Mouse (Mus musculus): Measurements from ENCODE around the gene Rxfp3. TPM values are rescaled to one million over a fixed set of nuclear protein-coding genes. Genes with fewer than 3 reads are reported as not detected.

Rxfp3 gene
- polyA plus RNA-seq (2014; fragmentation: Nextera tagmentation; extraction: Ambion mirVana) = 1.2 and 1.6 TPM in 2 replicates

DNA sequence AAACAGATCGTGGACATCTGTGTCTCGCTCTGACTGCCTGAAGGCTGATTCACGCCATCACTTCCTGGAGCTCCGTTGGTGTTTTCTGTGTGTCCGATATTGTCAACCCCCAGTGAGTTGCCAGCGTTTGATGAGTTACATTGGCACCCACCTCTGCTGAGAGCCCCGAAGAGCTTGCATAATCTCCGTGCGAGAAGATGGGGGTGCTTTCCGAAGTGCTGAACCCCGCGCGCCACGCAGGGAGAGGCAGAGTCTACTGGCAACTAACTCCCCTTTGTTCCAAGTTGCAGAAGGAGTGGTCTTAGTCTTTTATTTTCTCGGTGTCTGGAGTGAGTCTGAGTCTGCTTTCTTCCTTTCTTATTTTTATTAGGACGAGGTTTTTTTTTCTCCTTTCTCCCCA, at the start of gene Rxfp3:
TSS of gene Rxfp3 (minus strand) at position 281 of the 400 bp plus-strand sequence.
- Histone ChIP-seq H3K4me1 (ENCODE audit: control insufficient read depth, insufficient read depth, low read length) (peaks cover 15% of the 10 kb centered on the region; the same call in 1 of the 2 replicates), H3K4me3 (ENCODE audit: low read depth, low read length) (peak within 1 kb of the TSS; percentile 34), H3K36me3 (ENCODE audit: control insufficient read depth, insufficient read depth, low read length) (no peaks in the 10 kb centered on the region), H3K27ac (replicated peaks; ENCODE audit: low read depth, low read length) (no peak within 1 kb of the TSS), H3K9me3 (ENCODE audit: control insufficient read depth, low read length) (no peaks in the 10 kb centered on the region), H3K9ac (ENCODE audit: low read depth, low read length) (no peak within 1 kb of the TSS), H3K27me3 (replicated peaks; ENCODE audit: control insufficient read depth, insufficient read depth, low read length) (peaks cover 48% of the 10 kb centered on the region), H3K4me2 (ENCODE audit: low read depth, low read length) (peak within 1 kb of the TSS; percentile 58)
- 3% methylated on average over 16 of the region's 16 CpGs for WGBS
- DNase-seq (ENCODE audit: low spot score) = peak; percentile 25
- no peak for ATAC-seq (ENCODE audit: low read depth)

DNA sequence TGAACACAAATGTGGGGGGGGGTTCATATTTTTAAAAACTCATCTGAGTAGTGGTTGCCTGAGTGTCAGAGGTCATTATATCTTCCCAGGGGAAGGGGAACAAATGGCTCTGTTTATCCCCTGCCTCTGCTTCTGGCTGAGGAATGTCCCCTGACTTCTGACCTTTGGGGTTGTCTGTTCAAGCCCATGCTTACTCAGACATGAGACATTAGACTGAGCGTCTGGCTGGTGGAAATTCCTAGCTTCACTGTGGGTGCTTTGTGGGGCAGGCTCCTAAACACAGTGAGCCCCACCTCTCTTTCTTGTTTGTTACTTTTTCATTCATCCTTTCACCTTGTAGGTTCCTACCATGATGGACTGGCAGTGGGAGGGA, 47.2 kb upstream of the Rxfp3 start:
- peak overlapping the region; percentile 35; the same call in 1 of the 2 replicates for H3K27ac ChIP-seq (replicated peaks; ENCODE audit: low read depth, low read length)
- no peak overlapping the region for H3K9ac ChIP-seq (ENCODE audit: low read depth, low read length)
- H3K4me2 ChIP-seq (ENCODE audit: low read depth, low read length) = no peak overlapping the region
- H3K27me3 ChIP-seq (replicated peaks; ENCODE audit: control insufficient read depth, insufficient read depth, low read length) = no peaks in the 10 kb centered on the region
- ATAC-seq (ENCODE audit: low read depth) (no peak), DNase-seq (ENCODE audit: low spot score) (no peak)
- H3K4me3 ChIP-seq (ENCODE audit: low read depth, low read length) = no peak overlapping the region
- 29% methylated on average over 1 of the region's 1 CpGs for WGBS
- no peaks in the 10 kb centered on the region for H3K9me3 ChIP-seq (ENCODE audit: control insufficient read depth, low read length)
- no peaks in the 10 kb centered on the region for H3K36me3 ChIP-seq (ENCODE audit: control insufficient read depth, insufficient read depth, low read length)
- 0 out of 2 replicates have a peak, but pooled peaks cover 6% of the 10 kb centered on the region for H3K4me1 ChIP-seq (ENCODE audit: control insufficient read depth, insufficient read depth, low read length)

GRCm38 (mm10) chr15:11084241-11084992, 46.6 kb upstream of the Rxfp3 start:
- H3K36me3 ChIP-seq (ENCODE audit: control insufficient read depth, insufficient read depth, low read length) = no peaks in the 10 kb centered on the region
- H3K27ac ChIP-seq (replicated peaks; ENCODE audit: low read depth, low read length) = peak overlapping the region; percentile 55
- peak; percentile 15; the same call in 1 of the 2 replicates for ATAC-seq (ENCODE audit: low read depth)
- no peak overlapping the region for H3K4me3 ChIP-seq (ENCODE audit: low read depth, low read length)
- 13% methylated on average over 9 of the region's 9 CpGs for WGBS
- DNase-seq (ENCODE audit: low spot score) = no peak
- no peak overlapping the region for H3K9ac ChIP-seq (ENCODE audit: low read depth, low read length)
- H3K9me3 ChIP-seq (ENCODE audit: control insufficient read depth, low read length) = no peaks in the 10 kb centered on the region
- H3K27me3 ChIP-seq (replicated peaks; ENCODE audit: control insufficient read depth, insufficient read depth, low read length) = no peaks in the 10 kb centered on the region
- H3K4me2 ChIP-seq (ENCODE audit: low read depth, low read length) = no peak overlapping the region
- 0 out of 2 replicates have a peak, but pooled peaks cover 6% of the 10 kb centered on the region for H3K4me1 ChIP-seq (ENCODE audit: control insufficient read depth, insufficient read depth, low read length)

DNA sequence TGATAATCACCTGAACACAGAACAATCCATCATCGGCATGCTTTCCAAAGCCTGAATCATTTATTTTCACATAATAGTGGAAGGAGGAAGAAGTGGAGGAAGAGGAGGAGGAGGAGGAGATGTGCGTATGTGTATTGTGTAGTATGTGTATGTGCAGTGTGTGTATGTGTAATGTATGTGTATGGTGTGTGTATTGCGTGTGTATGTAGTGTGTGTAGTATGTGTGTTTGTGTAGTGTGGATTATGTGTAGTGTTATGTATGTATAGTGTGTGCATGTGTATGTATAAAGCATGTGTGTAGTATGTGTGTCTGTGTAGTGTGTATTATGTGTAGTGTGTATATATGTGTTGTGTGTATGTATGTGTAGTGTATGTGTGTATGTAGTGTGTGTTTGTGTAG, 45.9 kb upstream of the Rxfp3 start:
- WGBS = 92% methylated on average over 3 of the region's 3 CpGs
- ATAC-seq (ENCODE audit: low read depth) = no peak

DNA sequence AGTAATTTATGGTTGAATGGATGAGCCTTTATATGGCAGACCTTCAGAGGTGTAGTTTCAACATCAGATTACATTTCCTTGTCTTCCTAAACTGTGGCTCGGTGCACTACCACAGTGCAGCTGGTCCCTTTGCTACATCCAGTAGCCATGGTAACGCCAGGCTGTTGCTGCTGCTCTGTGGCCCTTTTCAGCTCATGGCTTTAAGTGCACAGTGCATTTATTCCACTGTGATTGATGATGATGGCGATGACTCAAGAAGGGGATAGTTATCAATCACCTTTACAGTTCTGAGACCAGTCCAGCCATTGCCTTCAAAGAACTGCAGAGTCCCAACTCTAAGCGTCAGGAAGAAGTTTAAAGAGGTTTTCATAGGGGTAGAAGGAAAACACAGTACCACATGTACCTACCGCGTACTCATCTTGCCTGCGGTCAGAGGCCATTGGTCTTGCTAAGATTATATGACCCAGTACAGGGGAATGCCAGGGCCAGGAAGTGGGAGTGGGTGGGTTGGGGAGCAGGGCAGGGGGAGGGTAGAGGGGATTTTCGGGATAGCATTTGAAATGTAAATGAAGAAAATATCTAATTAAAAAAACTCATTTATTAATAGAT, 45.3 kb upstream of the Rxfp3 start:
- Histone ChIP-seq H3K9me3 (ENCODE audit: control insufficient read depth, low read length) (no peaks in the 10 kb centered on the region), H3K9ac (ENCODE audit: low read depth, low read length) (no peak overlapping the region), H3K27me3 (replicated peaks; ENCODE audit: control insufficient read depth, insufficient read depth, low read length) (no peaks in the 10 kb centered on the region), H3K36me3 (ENCODE audit: control insufficient read depth, insufficient read depth, low read length) (no peaks in the 10 kb centered on the region), H3K4me3 (ENCODE audit: low read depth, low read length) (no peak overlapping the region), H3K27ac (replicated peaks; ENCODE audit: low read depth, low read length) (no peak overlapping the region), H3K4me2 (ENCODE audit: low read depth, low read length) (no peak overlapping the region), H3K4me1 (ENCODE audit: control insufficient read depth, insufficient read depth, low read length) (0 out of 2 replicates have a peak, but pooled peaks cover 6% of the 10 kb centered on the region)
- DNase-seq (ENCODE audit: low spot score) (no peak), ATAC-seq (ENCODE audit: low read depth) (peak; percentile 55; the same call in 1 of the 2 replicates)
- WGBS = 77% methylated on average over 8 of the region's 8 CpGs

More for the DNA sequence above, 45.9 kb upstream of the Rxfp3 start:
- 0 out of 2 replicates have a peak, but pooled peaks cover 6% of the 10 kb centered on the region for H3K4me1 ChIP-seq (ENCODE audit: control insufficient read depth, insufficient read depth, low read length)
- H3K27ac ChIP-seq (replicated peaks; ENCODE audit: low read depth, low read length) = peak overlapping the region; percentile 55
- H3K36me3 ChIP-seq (ENCODE audit: control insufficient read depth, insufficient read depth, low read length) = no peaks in the 10 kb centered on the region
- DNase-seq (ENCODE audit: low spot score) = no peak
- H3K4me3 ChIP-seq (ENCODE audit: low read depth, low read length) = no peak overlapping the region
- no peak overlapping the region for H3K9ac ChIP-seq (ENCODE audit: low read depth, low read length)
- H3K27me3 ChIP-seq (replicated peaks; ENCODE audit: control insufficient read depth, insufficient read depth, low read length) = no peaks in the 10 kb centered on the region
- H3K4me2 ChIP-seq (ENCODE audit: low read depth, low read length) = no peak overlapping the region
- H3K9me3 ChIP-seq (ENCODE audit: control insufficient read depth, low read length) = no peaks in the 10 kb centered on the region

GRCm38 (mm10) chr15:11075726-11076361, 38.1 kb upstream of the Rxfp3 start:
- Histone ChIP-seq H3K36me3 (ENCODE audit: control insufficient read depth, insufficient read depth, low read length) (0 out of 2 replicates have a peak, but pooled peaks cover 6% of the 10 kb centered on the region), H3K9me3 (ENCODE audit: control insufficient read depth, low read length) (no peaks in the 10 kb centered on the region), H3K27me3 (replicated peaks; ENCODE audit: control insufficient read depth, insufficient read depth, low read length) (no peaks in the 10 kb centered on the region), H3K4me3 (ENCODE audit: low read depth, low read length) (no peak overlapping the region), H3K9ac (ENCODE audit: low read depth, low read length) (no peak overlapping the region), H3K27ac (replicated peaks; ENCODE audit: low read depth, low read length) (peak overlapping the region; percentile 70), H3K4me2 (ENCODE audit: low read depth, low read length) (no peak overlapping the region), H3K4me1 (ENCODE audit: control insufficient read depth, insufficient read depth, low read length) (peaks cover 10% of the 10 kb centered on the region)
- peak; percentile 85 for DNase-seq (ENCODE audit: low spot score)
- peak; percentile 88 for ATAC-seq (ENCODE audit: low read depth)
- WGBS = 35% methylated on average over 3 of the region's 3 CpGs

GRCm38 (mm10) chr15:11067891-11068290, 30.1 kb upstream of the Rxfp3 start:
- Histone ChIP-seq H3K9me3 (ENCODE audit: control insufficient read depth, low read length) (no peaks in the 10 kb centered on the region), H3K4me2 (ENCODE audit: low read depth, low read length) (no peak overlapping the region; the same call in 1 of the 2 replicates), H3K27me3 (replicated peaks; ENCODE audit: control insufficient read depth, insufficient read depth, low read length) (no peaks in the 10 kb centered on the region), H3K4me3 (ENCODE audit: low read depth, low read length) (no peak overlapping the region), H3K9ac (ENCODE audit: low read depth, low read length) (no peak overlapping the region), H3K36me3 (ENCODE audit: control insufficient read depth, insufficient read depth, low read length) (0 out of 2 replicates have a peak, but pooled peaks cover 6% of the 10 kb centered on the region), H3K27ac (replicated peaks; ENCODE audit: low read depth, low read length) (no peak overlapping the region), H3K4me1 (ENCODE audit: control insufficient read depth, insufficient read depth, low read length) (peaks cover 33% of the 10 kb centered on the region)
- ATAC-seq (ENCODE audit: low read depth) (no peak), DNase-seq (ENCODE audit: low spot score) (peak; percentile 46)
- 68% methylated on average over 7 of the region's 7 CpGs for WGBS

- Histone ChIP-seq H3K4me1 (ENCODE audit: control insufficient read depth, insufficient read depth, low read length) (peaks cover 33% of the 10 kb centered on the region), H3K9ac (ENCODE audit: low read depth, low read length) (peak overlapping the region; percentile 78), H3K9me3 (ENCODE audit: control insufficient read depth, low read length) (no peaks in the 10 kb centered on the region), H3K4me3 (ENCODE audit: low read depth, low read length) (peak overlapping the region; percentile 55), H3K4me2 (ENCODE audit: low read depth, low read length) (peak overlapping the region; percentile 73), H3K27ac (replicated peaks; ENCODE audit: low read depth, low read length) (peak overlapping the region; percentile 94), H3K36me3 (ENCODE audit: control insufficient read depth, insufficient read depth, low read length) (no peaks in the 10 kb centered on the region), H3K27me3 (replicated peaks; ENCODE audit: control insufficient read depth, insufficient read depth, low read length) (no peaks in the 10 kb centered on the region)
- 6% methylated on average over 5 of the region's 5 CpGs for whole genome bisulfite sequencing
- DNase-seq (ENCODE audit: low spot score) = peak; percentile 71
- ATAC-seq (ENCODE audit: low read depth) = no peak
These were observed 28.5 kb upstream of the Rxfp3 start for GRCm38 (mm10) chr15:11066299-11066698.

All from embryonic facial prominence, embryonic 14.5 days (tissue).